Mouse (Mus musculus): ENCODE measurements around the gene Ezh1. TPM values are rescaled to one million over a fixed set of nuclear protein-coding genes. Genes with fewer than 3 reads are reported as not detected.

Gene Ezh1
- polyA plus RNA-seq, 1 experiment from 2014 or later, result 10.2 TPM

DNA sequence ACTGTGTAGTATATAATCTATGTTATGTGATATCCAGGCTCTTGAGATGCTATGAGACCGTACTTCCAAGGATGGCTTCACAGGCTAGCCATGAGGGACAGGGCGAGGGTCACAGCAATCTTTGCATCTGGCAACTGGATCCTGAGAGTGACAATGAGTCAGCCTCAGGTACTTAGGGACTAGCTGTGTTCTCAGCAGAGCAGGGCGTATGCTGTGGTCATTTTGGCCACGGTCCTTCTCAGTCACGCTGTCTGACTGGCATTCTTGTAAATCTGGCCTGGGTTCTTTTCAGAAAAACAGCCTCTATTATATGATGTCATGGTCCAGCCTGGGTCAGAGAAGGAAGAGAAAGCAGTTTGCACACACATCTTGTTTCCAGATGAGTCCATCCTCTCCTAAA is 10.5 kb upstream of the Ezh1 start:
- no peak overlapping the region for H3K27ac ChIP-seq
- H3K4me1 ChIP-seq, result peaks cover 14% of the 10 kb centered on the region
- no peak for DNase-seq (ENCODE audit: extremely low spot score, low spot score)
- no peaks in the 10 kb centered on the region for H3K27me3 ChIP-seq (ENCODE audit: poor library complexity, severe bottlenecking)
- H3K9me3 ChIP-seq, result no peaks in the 10 kb centered on the region
- WGBS, result 91% methylated on average over 5 of the region's 5 CpGs
- no peaks in the 10 kb centered on the region for H3K36me3 ChIP-seq (replicated peaks)
- H3K4me3 ChIP-seq, result no peak overlapping the region

DNA sequence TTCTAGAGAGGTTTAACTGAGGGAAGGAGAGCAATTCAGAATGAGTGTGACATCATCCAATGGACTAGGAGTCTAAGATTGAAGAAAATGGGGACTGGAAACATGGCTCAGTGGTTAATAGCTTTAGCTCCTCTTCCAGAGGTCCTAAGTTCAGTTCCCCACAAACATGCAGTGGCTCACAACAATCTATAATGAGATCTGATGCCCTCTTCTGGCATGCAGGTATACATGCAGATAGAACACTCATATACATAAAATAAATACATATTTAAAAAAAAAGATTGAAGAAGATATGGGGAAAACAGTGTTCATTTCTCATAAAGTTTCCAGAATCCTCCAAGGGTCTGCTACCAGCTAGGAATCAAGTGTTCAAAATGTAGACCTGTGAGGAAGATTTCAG is 9.2 kb upstream of the Ezh1 start:
- no peak overlapping the region for H3K4me3 ChIP-seq
- H3K27me3 ChIP-seq (ENCODE audit: poor library complexity, severe bottlenecking), result no peaks in the 10 kb centered on the region
- H3K4me1 ChIP-seq, result peaks cover 28% of the 10 kb centered on the region
- H3K27ac ChIP-seq, result no peak overlapping the region
- H3K36me3 ChIP-seq (replicated peaks), result no peaks in the 10 kb centered on the region
- DNase-seq (ENCODE audit: extremely low spot score, low spot score), result no peak
- H3K9me3 ChIP-seq, result no peaks in the 10 kb centered on the region

DNA sequence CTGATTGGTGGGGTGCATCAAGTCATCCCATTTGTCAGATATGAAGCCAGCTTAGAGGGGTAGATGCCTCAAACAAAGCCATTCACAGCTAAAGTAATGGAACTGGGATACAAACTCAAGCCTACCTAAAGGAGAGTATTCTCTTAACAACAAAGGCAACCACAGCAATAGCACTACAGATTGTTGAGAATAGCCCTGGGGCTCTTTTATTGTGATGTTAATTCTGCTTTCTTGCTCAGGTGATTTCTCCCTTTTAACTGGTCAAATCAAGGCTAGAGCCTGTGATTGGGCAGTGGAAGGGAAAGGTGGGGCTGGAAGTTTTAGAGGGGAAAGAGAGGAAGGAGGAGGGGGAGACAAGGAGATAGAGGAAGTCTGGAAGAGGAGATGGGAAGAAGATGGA is 7.9 kb upstream of the Ezh1 start:
- Histone ChIP-seq H3K4me1 (peaks cover 41% of the 10 kb centered on the region), H3K36me3 (replicated peaks) (no peaks in the 10 kb centered on the region), H3K9me3 (no peaks in the 10 kb centered on the region), H3K27me3 (ENCODE audit: poor library complexity, severe bottlenecking) (no peaks in the 10 kb centered on the region), H3K27ac (no peak overlapping the region), H3K4me3 (no peak overlapping the region)
- no peak for DNase-seq (ENCODE audit: extremely low spot score, low spot score)

DNA sequence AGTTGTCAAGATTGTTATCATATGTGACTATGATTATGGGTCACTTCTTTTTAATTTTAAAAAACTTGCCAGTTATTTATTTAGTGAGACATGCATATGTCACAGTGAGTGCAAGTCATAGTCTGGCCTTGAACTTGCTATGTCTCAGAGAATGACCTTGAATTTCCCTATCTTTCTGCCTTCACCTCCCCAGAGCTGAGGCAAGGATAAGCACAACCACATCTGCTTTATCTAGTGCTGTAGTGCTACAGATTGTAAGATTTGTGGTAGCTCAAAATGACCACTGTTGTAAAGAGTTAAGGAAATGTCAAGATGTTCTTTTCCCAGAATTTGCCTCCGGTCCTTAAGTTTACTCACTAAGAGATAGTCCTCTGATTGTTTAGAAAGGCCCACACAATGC is 7.0 kb upstream of the Ezh1 start:
- no peaks in the 10 kb centered on the region for H3K36me3 ChIP-seq (replicated peaks)
- no peak for DNase-seq (ENCODE audit: extremely low spot score, low spot score)
- H3K4me1 ChIP-seq, result peaks cover 42% of the 10 kb centered on the region
- H3K4me3 ChIP-seq, result no peak overlapping the region
- no peak overlapping the region for H3K27ac ChIP-seq
- WGBS, result 92% methylated on average over 1 of the region's 1 CpGs
- no peaks in the 10 kb centered on the region for H3K27me3 ChIP-seq (ENCODE audit: poor library complexity, severe bottlenecking)
- no peaks in the 10 kb centered on the region for H3K9me3 ChIP-seq

DNA sequence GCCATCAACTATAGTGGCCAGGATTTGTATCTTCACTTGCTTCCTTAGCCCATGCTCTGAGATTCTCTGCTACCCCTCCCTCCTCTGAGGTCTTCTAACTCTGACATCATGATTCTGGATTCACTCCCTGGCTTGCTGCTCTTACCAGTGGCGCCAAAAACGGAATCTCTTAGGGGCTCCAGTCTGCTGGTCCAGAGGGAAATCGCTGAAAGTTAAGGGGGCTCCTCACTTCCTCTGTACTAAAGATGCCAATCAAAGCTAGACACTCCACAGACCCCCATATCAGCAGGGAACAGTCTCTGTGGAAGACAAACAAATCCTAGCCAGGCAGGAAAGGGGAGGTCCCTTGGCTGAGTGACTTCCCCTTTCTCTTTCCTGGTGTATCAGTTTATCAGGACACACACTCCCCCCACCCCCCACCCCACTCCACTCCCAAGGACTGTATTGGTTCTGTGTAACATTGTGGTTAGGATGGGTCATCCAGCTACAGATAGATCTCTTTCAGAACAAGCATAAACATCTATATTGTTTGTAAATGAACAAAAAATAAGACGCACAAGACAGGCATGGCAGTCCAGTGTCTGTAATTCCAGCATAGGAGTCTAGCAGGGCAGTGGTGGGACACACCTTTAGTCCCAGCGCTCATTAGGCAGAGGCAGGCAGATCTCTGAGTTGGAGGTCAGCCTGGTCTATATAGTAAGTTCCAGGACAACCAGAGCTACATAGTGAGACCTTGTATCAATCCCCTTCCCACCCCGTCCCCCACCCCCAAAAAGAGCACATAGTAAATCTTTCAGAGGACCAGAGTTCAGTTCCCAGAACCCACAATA is 6.0 kb upstream of the Ezh1 start:
- no peaks in the 10 kb centered on the region for H3K36me3 ChIP-seq (replicated peaks)
- no peak for DNase-seq (ENCODE audit: extremely low spot score, low spot score)
- WGBS, result 63% methylated on average over 6 of the region's 6 CpGs
- no peak overlapping the region for H3K4me3 ChIP-seq
- no peaks in the 10 kb centered on the region for H3K9me3 ChIP-seq
- peaks cover 35% of the 10 kb centered on the region for H3K4me1 ChIP-seq
- no peaks in the 10 kb centered on the region for H3K27me3 ChIP-seq (ENCODE audit: poor library complexity, severe bottlenecking)
- H3K27ac ChIP-seq, result peak overlapping the region; percentile 79

DNA sequence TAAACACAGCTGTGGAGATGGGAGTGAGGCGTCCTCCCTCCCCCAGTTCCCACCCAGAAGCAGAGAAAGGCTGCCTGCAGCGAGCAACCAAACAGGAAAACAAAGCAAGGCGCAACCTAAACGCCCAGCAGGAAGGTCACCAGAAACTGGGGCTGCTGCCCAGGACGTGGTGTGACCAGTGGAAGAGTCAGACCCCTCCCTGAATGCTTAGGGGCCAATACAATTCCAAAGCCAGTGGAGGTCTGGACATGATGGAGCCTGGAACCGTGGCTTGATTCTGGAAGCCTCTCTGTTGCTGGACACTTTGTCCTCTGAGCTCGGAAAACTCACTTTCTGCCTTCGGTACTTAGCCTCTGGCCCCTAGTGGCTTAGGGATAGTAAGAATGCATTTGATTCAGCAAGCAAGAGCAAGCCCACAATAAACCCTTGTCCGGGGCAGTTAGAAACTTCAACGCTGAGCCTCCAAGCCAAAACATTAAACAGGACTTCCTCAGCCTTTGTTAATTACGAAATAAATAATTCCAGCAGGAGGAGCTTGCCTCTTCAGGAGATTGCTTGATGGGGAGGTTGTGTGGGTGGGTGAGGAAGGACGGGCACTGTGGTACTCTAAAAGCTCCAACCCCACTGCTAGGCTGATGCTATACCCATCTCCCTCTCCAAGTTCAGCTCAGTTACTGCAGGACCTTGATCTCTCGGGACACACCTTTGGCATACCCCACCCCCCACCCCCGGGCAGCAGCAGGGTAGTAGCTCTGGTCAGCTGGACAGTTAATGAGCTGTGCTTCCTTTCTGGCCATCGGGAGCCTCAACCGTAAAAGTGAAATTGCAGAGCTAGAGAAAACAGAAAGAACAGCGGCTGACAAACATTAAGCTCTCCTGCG is 5.0 kb upstream of the Ezh1 start:
- Histone ChIP-seq H3K4me3 (peak overlapping the region; percentile 0), H3K27me3 (ENCODE audit: poor library complexity, severe bottlenecking) (no peaks in the 10 kb centered on the region), H3K27ac (peak overlapping the region; percentile 79), H3K4me1 (peaks cover 39% of the 10 kb centered on the region), H3K9me3 (no peaks in the 10 kb centered on the region), H3K36me3 (replicated peaks) (no peaks in the 10 kb centered on the region)
- 11% methylated on average over 18 of the region's 18 CpGs for WGBS
- DNase-seq (ENCODE audit: extremely low spot score, low spot score), result no peak

DNA sequence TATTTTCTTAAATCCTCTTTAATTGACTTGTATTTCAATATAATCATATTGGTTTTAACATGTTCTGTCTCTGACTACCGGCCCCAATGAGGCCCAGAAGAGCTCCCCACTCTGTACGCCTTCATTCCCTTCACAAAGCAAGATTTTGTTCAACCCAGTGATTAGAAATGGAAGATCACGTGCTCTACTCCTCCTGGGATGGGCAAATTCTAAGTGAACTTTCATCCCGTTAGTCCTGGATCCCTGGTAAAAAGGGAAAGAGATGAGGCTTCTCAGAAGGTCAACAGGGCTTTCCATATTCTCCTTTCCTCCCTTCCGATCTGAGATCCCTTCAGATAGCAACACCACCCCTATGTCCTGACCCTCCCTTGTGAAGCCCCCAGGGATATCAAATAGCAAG is 4.3 kb upstream of the Ezh1 start:
- 15% methylated on average over 5 of the region's 5 CpGs for WGBS
- DNase-seq (ENCODE audit: extremely low spot score, low spot score), result no peak
- Histone ChIP-seq H3K9me3 (no peaks in the 10 kb centered on the region), H3K27me3 (ENCODE audit: poor library complexity, severe bottlenecking) (no peaks in the 10 kb centered on the region), H3K27ac (peak overlapping the region; percentile 79), H3K36me3 (replicated peaks) (no peaks in the 10 kb centered on the region), H3K4me1 (peaks cover 46% of the 10 kb centered on the region), H3K4me3 (peak overlapping the region; percentile 0; the same call in 1 of the 2 replicates)

DNA sequence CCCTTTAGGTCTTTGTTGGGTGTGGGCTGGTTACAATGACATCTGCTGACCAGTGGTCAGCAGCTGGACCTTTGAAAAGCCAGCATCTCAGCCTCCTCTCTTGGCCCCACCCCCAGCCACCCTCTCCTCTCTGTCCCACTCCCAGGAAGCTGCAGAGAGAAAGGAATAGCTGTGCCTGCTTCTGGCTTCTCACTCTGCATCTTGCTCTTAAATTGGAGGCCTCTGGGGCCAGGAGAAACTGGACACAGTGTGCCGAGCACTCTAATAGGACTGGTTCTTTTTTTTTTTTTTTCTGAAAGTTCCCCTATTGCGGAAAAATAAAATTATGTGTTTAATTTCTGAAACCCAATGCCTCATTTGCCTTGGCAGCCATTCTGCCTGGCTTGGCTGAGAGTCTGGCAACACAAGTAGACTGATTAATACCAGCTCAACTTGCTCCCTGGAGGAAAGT is 3.8 kb upstream of the Ezh1 start:
- peaks cover 47% of the 10 kb centered on the region for H3K4me1 ChIP-seq
- H3K36me3 ChIP-seq (replicated peaks), result no peaks in the 10 kb centered on the region
- WGBS, result 33% methylated on average over 2 of the region's 2 CpGs
- no peaks in the 10 kb centered on the region for H3K9me3 ChIP-seq
- no peak overlapping the region for H3K4me3 ChIP-seq
- peak overlapping the region; percentile 79 for H3K27ac ChIP-seq
- no peak for DNase-seq (ENCODE audit: extremely low spot score, low spot score)
- no peaks in the 10 kb centered on the region for H3K27me3 ChIP-seq (ENCODE audit: poor library complexity, severe bottlenecking)

DNA sequence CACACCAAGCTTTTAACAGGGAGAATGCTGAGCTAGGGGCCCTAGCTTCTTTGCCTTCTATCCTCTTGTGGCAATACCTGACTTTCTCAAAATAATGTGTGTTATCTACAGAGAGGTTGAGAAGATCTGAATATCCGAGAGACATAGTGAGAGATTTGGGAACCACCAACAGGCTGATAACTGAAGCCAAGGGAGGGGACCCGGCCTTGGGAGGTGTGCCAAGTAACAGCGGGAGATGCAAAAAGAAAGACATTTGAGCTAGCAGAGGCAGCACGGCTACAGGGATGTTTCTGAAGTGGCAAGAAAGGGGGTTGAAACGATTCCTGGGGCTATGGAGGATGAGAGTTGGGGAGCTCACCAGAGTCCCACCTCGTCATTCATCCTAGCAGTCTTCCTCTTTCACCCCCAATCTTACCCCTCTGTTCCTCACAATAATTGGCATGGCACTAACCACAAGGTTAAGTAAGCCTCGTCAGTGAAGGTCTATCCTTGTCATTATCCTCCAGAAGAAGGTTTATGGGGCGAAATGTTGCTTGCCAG is 3.2 kb upstream of the Ezh1 start:
- WGBS, result 33% methylated on average over 8 of the region's 8 CpGs
- Histone ChIP-seq H3K27ac (peak overlapping the region; percentile 79), H3K9me3 (no peaks in the 10 kb centered on the region), H3K36me3 (replicated peaks) (no peaks in the 10 kb centered on the region), H3K4me3 (no peak overlapping the region), H3K4me1 (peaks cover 47% of the 10 kb centered on the region), H3K27me3 (ENCODE audit: poor library complexity, severe bottlenecking) (no peaks in the 10 kb centered on the region)
- DNase-seq (ENCODE audit: extremely low spot score, low spot score), result no peak

DNA sequence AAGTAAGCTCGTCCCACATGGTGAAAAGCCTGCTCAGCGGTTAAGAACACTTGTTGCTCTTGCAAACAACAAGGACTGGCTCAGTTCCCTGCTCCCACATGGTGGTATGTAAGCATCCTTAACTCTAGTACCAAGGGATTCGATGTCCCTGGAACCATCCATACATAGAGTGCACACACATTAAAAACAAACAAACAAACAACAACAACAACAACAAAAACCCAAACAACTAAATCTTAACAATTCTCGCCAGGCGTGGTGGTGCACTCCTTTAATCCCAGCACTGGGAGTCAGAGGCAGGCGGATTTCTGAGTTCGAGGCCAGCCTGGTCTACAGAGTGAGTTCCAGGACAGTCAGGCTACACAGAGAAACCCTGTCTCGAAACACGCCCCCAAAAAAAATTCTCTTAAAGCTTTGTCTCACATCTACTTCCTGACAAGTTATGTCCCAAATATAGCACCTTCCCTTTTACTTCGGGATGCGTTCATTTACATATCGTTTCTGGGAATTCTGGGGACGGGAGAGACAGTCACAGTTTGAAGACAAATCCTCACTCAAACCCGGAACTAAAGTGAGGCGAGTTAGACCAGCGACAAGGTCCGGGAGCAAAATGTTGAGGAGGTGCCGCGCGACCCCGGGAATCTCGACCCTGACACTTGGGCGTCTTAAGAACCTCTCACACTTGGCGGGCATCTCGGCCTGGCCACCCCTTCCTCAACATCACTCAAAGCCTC is 765 bp downstream of the Ezh1 start:
- peak overlapping the region; percentile 97 for H3K4me3 ChIP-seq
- DNase-seq (ENCODE audit: extremely low spot score, low spot score), result no peak
- H3K9me3 ChIP-seq, result no peaks in the 10 kb centered on the region
- no peaks in the 10 kb centered on the region for H3K27me3 ChIP-seq (ENCODE audit: poor library complexity, severe bottlenecking)
- H3K4me1 ChIP-seq, result peaks cover 27% of the 10 kb centered on the region
- peak overlapping the region; percentile 88 for H3K27ac ChIP-seq
- 22% methylated on average over 25 of the region's 25 CpGs for WGBS
- H3K36me3 ChIP-seq (replicated peaks), result no peaks in the 10 kb centered on the region

DNA sequence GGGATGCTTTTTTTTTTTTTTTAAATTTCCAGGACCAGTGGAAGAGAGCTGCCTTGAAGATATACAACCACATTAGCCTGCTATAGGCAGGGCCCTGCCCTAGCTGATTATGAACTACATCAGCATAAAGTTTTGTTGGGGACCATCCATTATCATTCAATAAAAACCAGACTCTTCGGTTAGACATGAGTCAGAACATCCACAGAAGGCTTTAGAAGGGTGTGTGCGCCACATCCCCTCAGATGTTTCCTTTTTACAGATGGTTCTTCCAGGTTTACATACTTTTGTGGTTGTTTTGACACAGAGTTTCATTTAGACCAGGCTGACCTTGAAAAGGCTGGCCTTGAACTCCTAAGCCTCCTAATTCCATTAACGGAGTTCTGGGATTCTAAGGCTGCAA is 1.9 kb downstream of the Ezh1 start:
- peaks cover 16% of the 10 kb centered on the region for H3K4me1 ChIP-seq
- WGBS, result 93% methylated on average over 3 of the region's 3 CpGs
- H3K4me3 ChIP-seq, result no peak overlapping the region
- no peak for DNase-seq (ENCODE audit: extremely low spot score, low spot score)
- no peaks in the 10 kb centered on the region for H3K27me3 ChIP-seq (ENCODE audit: poor library complexity, severe bottlenecking)
- no peaks in the 10 kb centered on the region for H3K9me3 ChIP-seq
- no peak overlapping the region for H3K27ac ChIP-seq
- H3K36me3 ChIP-seq (replicated peaks), result no peaks in the 10 kb centered on the region

DNA sequence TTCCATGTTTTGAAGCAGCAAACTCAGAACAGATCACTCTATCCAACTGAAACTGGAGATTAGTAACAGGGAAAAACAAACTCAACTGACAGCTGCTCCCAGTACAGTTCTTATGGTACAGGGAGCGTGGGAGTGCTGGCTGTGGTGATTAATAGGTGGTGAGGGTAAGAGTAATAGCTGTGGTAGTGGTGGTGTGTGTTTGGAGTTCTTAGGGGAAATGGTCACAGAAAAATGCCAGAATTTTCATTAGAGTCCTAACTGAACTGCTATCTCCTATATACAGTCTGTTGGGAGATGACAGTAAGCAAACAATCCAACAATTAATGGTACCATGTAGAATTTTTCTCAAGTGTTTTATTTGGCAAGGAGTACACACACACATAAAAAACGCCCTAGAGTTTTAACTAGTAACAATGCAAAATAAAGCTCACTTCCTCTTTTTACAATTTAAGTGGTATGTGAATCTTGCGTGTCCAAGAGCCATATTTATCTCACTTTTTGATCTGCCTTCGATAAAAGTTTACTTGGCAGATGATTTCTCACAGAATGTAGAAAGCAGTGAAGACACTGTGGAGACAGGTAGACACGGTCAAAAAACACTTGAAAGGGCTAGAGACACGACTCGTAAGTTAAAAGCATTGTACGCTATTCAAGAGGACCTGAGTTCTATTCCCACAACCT is 4.8 kb downstream of the Ezh1 start:
- no peaks in the 10 kb centered on the region for H3K27me3 ChIP-seq (ENCODE audit: poor library complexity, severe bottlenecking)
- WGBS, result 92% methylated on average over 8 of the region's 8 CpGs
- H3K4me3 ChIP-seq, result no peak overlapping the region
- no peaks in the 10 kb centered on the region for H3K36me3 ChIP-seq (replicated peaks)
- peaks cover 11% of the 10 kb centered on the region for H3K4me1 ChIP-seq
- no peak overlapping the region for H3K27ac ChIP-seq
- no peaks in the 10 kb centered on the region for H3K9me3 ChIP-seq
- no peak for DNase-seq (ENCODE audit: extremely low spot score, low spot score)
